Comparison of ENCODE assay signal across 30 mouse cellular contexts in genomic region chr10:86742918-86743317, GRCm38 (mm10). TPM values are rescaled to one million over a fixed set of nuclear protein-coding genes. Genes with fewer than 3 reads are reported as not detected.
A peak's percentile ranks its signal among the peaks of the same experiment; 100 is the strongest.
DNase-seq lines count a peak whose midpoint lies in the region; ATAC-seq and TF ChIP-seq lines count a peak whose summit lies in the region.
"Had no signal": no experiment of that assay in that cellular context is flagged by ENCODE, and none has a peak within 500 bp of the region (broad histone marks: within the 10 kb centered on the region; RNA-seq: fewer than 3 reads in every experiment).

No protein-coding gene starts in this region.

- no peak overlapping the region for H3K27ac ChIP-seq in heart, adult 2 months
- no peak overlapping the region for H3K27ac ChIP-seq in kidney, embryonic 14.5 days (ENCODE audit: low read depth, low read length)
- no peak overlapping the region for H3K27ac ChIP-seq in kidney, postnatal 0 days
- H3K27ac ChIP-seq: embryonic facial prominence, embryonic 13.5 days; embryonic facial prominence, embryonic 15.5 days; forebrain, embryonic 10.5 days; forebrain, embryonic 12.5 days had no signal

- H3K27me3 ChIP-seq in heart, adult 2 months (ENCODE audit: control insufficient read depth, insufficient read depth, low read length): no peaks in the 10 kb centered on the region
- H3K27me3 ChIP-seq in kidney, embryonic 14.5 days (ENCODE audit: control insufficient read depth, insufficient read depth, low read length): no peaks in the 10 kb centered on the region
- H3K27me3 ChIP-seq in kidney, postnatal 0 days (ENCODE audit: insufficient read depth, low read length): no peaks in the 10 kb centered on the region
- H3K27me3 ChIP-seq: CH12.LX; embryonic facial prominence, embryonic 13.5 days; embryonic facial prominence, embryonic 15.5 days; forebrain, embryonic 12.5 days; Patski had no signal

- ATAC-seq in kidney, embryonic 14.5 days (ENCODE audit: low FRiP score, low TSS enrichment): peak; percentile 55; the same call in 1 of the 2 replicates
- no peak for ATAC-seq in kidney, postnatal 0 days (replicated peaks; ENCODE audit: low FRiP score, low read depth)
- ATAC-seq: CD4-positive, CD25-positive, alpha-beta regulatory T cell, adult 4 months; forebrain, embryonic 14.5 days; Patski had no signal

- no peak for TF ChIP-seq POLR2A in heart, adult 2 months (IDR thresholded peaks at IDR 0.05; ENCODE audit: insufficient read depth, low read depth, low read length)

- H3K4me1 ChIP-seq in heart, adult 2 months (ENCODE audit: control insufficient read depth, insufficient read depth, low read length): no peaks in the 10 kb centered on the region
- no peaks in the 10 kb centered on the region for H3K4me1 ChIP-seq in kidney, embryonic 14.5 days (ENCODE audit: control insufficient read depth, insufficient read depth, low read length)
- no peaks in the 10 kb centered on the region for H3K4me1 ChIP-seq in kidney, postnatal 0 days (replicated peaks; ENCODE audit: insufficient read depth, low read length)
- H3K4me1 ChIP-seq: embryonic facial prominence, embryonic 13.5 days; embryonic facial prominence, embryonic 15.5 days; forebrain, embryonic 10.5 days; forebrain, embryonic 12.5 days had no signal

- no peaks in the 10 kb centered on the region for H3K9me3 ChIP-seq in kidney, embryonic 14.5 days (ENCODE audit: control insufficient read depth, low read length)
- H3K9me3 ChIP-seq in kidney, postnatal 0 days (replicated peaks; ENCODE audit: low read length): no peaks in the 10 kb centered on the region
- H3K9me3 ChIP-seq: embryonic facial prominence, embryonic 13.5 days; embryonic facial prominence, embryonic 15.5 days; forebrain, embryonic 10.5 days; forebrain, embryonic 12.5 days; G1E had no signal

- no peaks in the 10 kb centered on the region for H3K36me3 ChIP-seq in heart, adult 2 months (ENCODE audit: control insufficient read depth, insufficient read depth, low read length)
- H3K36me3 ChIP-seq in kidney, embryonic 14.5 days (ENCODE audit: control insufficient read depth, insufficient read depth, low read length): no peaks in the 10 kb centered on the region
- no peaks in the 10 kb centered on the region for H3K36me3 ChIP-seq in kidney, postnatal 0 days (ENCODE audit: insufficient read depth, low read length)
- H3K36me3 ChIP-seq: embryonic facial prominence, embryonic 13.5 days; embryonic facial prominence, embryonic 15.5 days; forebrain, embryonic 10.5 days; forebrain, embryonic 12.5 days; G1E had no signal

- H3K9ac ChIP-seq in heart, adult 2 months (ENCODE audit: low read depth, low read length): no peak overlapping the region
- H3K9ac ChIP-seq in kidney, embryonic 14.5 days (ENCODE audit: low read depth, low read length): no peak overlapping the region
- no peak overlapping the region for H3K9ac ChIP-seq in kidney, postnatal 0 days (ENCODE audit: low read depth, low read length)
- H3K9ac ChIP-seq: embryonic facial prominence, embryonic 13.5 days; embryonic facial prominence, embryonic 15.5 days; forebrain, embryonic 12.5 days had no signal

- H3K4me2 ChIP-seq in kidney, embryonic 14.5 days (replicated peaks; ENCODE audit: low read depth, low read length): no peak overlapping the region
- H3K4me2 ChIP-seq in kidney, postnatal 0 days (ENCODE audit: low read length): no peak overlapping the region
- H3K4me2 ChIP-seq: embryonic facial prominence, embryonic 13.5 days; embryonic facial prominence, embryonic 15.5 days; forebrain, embryonic 12.5 days had no signal

- H3K79me2 ChIP-seq in heart, adult 2 months (replicated peaks; ENCODE audit: control insufficient read depth, insufficient read depth, low read length): no peaks in the 10 kb centered on the region

- no peak for TF ChIP-seq CTCF in heart, adult 2 months (IDR thresholded peaks at IDR 0.05)
- TF ChIP-seq CTCF in kidney, postnatal 0 days (IDR thresholded peaks at IDR 0.05; ENCODE audit: low read depth): no peak

- DNase-seq in heart, adult 11 months: peak; percentile 28
- no peak for DNase-seq in heart, adult 2 months
- DNase-seq in kidney, postnatal 10 days: no peak
- peak; percentile 15 for DNase-seq in kidney, postnatal 0 days (ENCODE audit: low spot score)
- DNase-seq in kidney, adult 9 months: no peak
- DNase-seq in ZHBTc4 (ENCODE audit: low read depth, low spot score): peak; percentile 56
- DNase-seq: adrenal gland, adult 2 months; adrenal gland, postnatal 10 days; adrenal gland, postnatal 25 days; B cell, adult 2 months; cerebellum, adult 11 months; cerebellum, adult 18-20 months; cerebellum, adult 8-10 months; cerebellum, adult 9-11 months; cerebellum, postnatal 14 days; cerebellum, postnatal 36 days; embryo, embryonic 11 days had no signal

- no peak for TF ChIP-seq EP300 in heart, adult 2 months (IDR thresholded peaks at IDR 0.05; ENCODE audit: insufficient read depth, low read depth, low read length)

- 96% methylated on average over 2 of the region's 2 CpGs for WGBS in heart, adult 2 months
- WGBS in kidney, embryonic 14.5 days: 64% methylated on average over 2 of the region's 2 CpGs
- WGBS in kidney, postnatal 0 days: 51% methylated on average over 2 of the region's 2 CpGs

- H3K4me3 ChIP-seq in heart, adult 2 months: no peak overlapping the region
- no peak overlapping the region for H3K4me3 ChIP-seq in kidney, embryonic 14.5 days (ENCODE audit: low read length)
- H3K4me3 ChIP-seq in kidney, postnatal 0 days (replicated peaks; ENCODE audit: low read depth, low read length): no peak overlapping the region
- H3K4me3 ChIP-seq: embryonic facial prominence, embryonic 13.5 days; embryonic facial prominence, embryonic 15.5 days; erythroblast, embryonic 14.5 days; forebrain, embryonic 10.5 days; forebrain, embryonic 12.5 days had no signal

- intact Hi-C loops in heart, adult 2 months (cut with DNase I): no loop called here

RNA-seq across cellular contexts. Expression of gene Gm49358, which starts 20.9 kb away (rescaled TPM):
- 10 to 100 TPM; 10.5 to 14.3 TPM for total RNA-seq in heart, adult 2 months (2021)
- not detected in 2 replicates for polyA plus RNA-seq in heart, adult 2 months (2012; rRNA removed)
- 0.22 and 0.31 TPM in 2 replicates for polyA plus RNA-seq in kidney, embryonic 14.5 days (2014; fragmentation: Nextera tagmentation; extraction: Ambion mirVana)
- not detected in 2 replicates for polyA plus RNA-seq in kidney, postnatal 0 days (2015; fragmentation: Nextera tagmentation; extraction: Ambion mirVana)
- total RNA-seq: common myeloid progenitor, adult 5-6 weeks; G1E had no signal
- polyA plus RNA-seq: adrenal gland, adult 2 months; brain, embryonic 14.5 days; CD4-positive, CD25-positive, alpha-beta regulatory T cell, adult 4 months; embryonic facial prominence, embryonic 13.5 days; embryonic facial prominence, embryonic 15.5 days; erythroblast, embryonic 14.5 days; forebrain, embryonic 10.5 days; forebrain, embryonic 12.5 days; forebrain, embryonic 14.5 days; G1E had no signal

RNA-seq across cellular contexts. Expression of gene Nt5dc3, which starts 35.9 kb away (rescaled TPM):
- total RNA-seq in heart, adult 2 months (2021): 10 to 100 TPM; 33.9 to 36.6 TPM
- polyA plus RNA-seq in heart, adult 2 months (2012; rRNA removed): 25.3 and 45.6 TPM in 2 replicates
- 1.5 and 2.6 TPM in 2 replicates for polyA plus RNA-seq in kidney, embryonic 14.5 days (2014; fragmentation: Nextera tagmentation; extraction: Ambion mirVana)
- polyA plus RNA-seq in kidney, postnatal 0 days (2015; fragmentation: Nextera tagmentation; extraction: Ambion mirVana): 0.99 and 1.2 TPM in 2 replicates

RNA-seq across cellular contexts. Expression of gene Ttc41, which starts 37.3 kb away (rescaled TPM):
- total RNA-seq in heart, adult 2 months (2021): 1 to 10 TPM; 2.1 to 2.2 TPM
- 1.2 and 2.1 TPM in 2 replicates for polyA plus RNA-seq in heart, adult 2 months (2012; rRNA removed)
- polyA plus RNA-seq in kidney, embryonic 14.5 days (2014; fragmentation: Nextera tagmentation; extraction: Ambion mirVana): 1.2 and 1.5 TPM in 2 replicates
- polyA plus RNA-seq in kidney, postnatal 0 days (2015; fragmentation: Nextera tagmentation; extraction: Ambion mirVana): 0.87 and 1.3 TPM in 2 replicates
- polyA plus RNA-seq: erythroblast, embryonic 14.5 days had no signal

RNA-seq across cellular contexts. Expression of gene Hsp90b1, which starts 37.6 kb away (rescaled TPM):
- 100 to 1,000 TPM; 374 to 483 TPM for total RNA-seq in heart, adult 2 months (2021)
- polyA plus RNA-seq in heart, adult 2 months (2012; rRNA removed): 44.4 and 127 TPM in 2 replicates
- polyA plus RNA-seq in kidney, embryonic 14.5 days (2014; fragmentation: Nextera tagmentation; extraction: Ambion mirVana): 476 and 591 TPM in 2 replicates
- 589 and 663 TPM in 2 replicates for polyA plus RNA-seq in kidney, postnatal 0 days (2015; fragmentation: Nextera tagmentation; extraction: Ambion mirVana)

Comparison
In these comparisons a context has a peak if more than half of its experiments do, and no peak if none do; other contexts are left out.
1. DNase-seq: peak in heart, adult 11 months (single experiment), kidney, postnatal 0 days (single experiment) and ZHBTc4 (single experiment); none in heart, adult 2 months (0 of 2), kidney, postnatal 10 days (single experiment) and kidney, adult 9 months (single experiment).